Mouse (Mus musculus): ENCODE measurements around the gene Krt14. TPM values are rescaled to one million over a fixed set of nuclear protein-coding genes. Genes with fewer than 3 reads are reported as not detected.

Gene Krt14
- polyA plus RNA-seq (2012; rRNA removed; ENCODE audit: low replicate concordance), result 0.05 and 0.34 TPM in 2 replicates

DNA sequence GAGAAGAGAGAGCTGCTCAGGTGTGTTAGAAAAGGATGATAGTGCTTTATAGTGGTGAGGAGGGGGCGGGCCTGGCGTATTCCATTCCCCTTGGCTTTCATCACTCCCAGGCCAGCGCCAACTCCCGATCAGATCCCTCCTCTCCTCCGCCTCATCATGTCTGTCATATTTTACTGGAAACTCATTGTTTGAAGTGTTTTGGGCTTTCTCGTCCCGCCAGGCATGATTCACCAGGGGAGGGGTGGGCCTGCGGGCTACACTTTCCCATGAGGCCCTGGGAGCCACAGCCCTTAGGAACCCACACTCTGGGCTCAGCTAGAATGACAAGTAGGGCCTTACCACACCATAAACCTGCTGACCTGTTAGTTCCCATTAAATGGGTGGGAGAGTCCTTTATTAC, at the start of gene Krt14:
Gene Krt14 (minus strand): TSS at position 51 of the 400 bp plus-strand sequence.

DNA sequence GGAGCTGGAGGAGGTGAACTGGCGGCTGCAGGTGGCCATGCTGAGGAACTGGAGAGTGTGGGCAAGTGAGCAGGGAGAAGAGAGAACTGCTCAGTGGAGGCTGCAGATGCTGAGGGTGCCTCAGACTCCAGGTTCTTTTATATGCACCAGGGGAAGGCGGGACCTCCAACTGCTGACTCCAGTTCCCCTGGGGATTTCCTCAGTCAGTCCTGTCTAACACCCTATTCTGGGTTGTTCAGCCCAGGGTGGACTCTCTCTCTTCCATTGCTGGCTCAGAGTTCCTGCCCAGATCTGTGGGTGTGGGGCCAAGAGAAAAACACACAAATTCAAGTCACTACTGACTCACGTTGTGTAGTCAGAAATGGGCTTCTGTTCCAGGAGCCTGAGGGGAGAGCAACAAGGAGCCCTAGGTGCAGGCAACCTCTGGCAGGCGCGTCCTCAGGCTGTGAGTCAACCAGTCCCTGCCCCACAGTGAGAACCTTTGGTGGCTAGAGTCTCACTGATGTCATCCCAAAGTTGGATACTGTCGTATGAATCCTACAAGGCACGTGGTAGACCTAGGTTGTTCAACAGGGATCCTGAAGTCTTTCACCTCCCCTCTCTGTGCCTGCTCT, 41.6 kb upstream of the Krt14 start, which contains the start of gene Krt16:
Gene Krt16 (minus strand): TSS at position 51 of the 614 bp plus-strand sequence.

DNA sequence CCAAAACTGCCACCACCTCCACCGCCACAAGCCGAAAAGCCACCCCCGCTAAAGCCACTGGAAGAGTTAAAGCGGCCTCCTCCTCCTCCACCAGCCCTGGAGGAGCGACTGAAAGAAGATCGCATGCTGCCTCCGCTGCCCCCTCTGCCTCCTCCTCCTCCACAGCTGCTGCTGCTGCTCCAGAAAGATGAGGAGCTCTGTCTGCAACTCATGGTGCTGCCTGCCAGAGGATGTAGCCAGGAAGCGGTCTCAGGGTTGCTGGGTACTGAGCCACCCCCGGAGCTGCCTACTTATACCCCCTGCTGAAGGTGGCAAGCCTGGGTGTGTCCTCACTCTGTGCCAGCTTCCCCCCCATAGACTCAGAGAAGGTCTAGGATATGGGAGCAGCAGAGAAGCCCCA, 14.4 kb downstream of the Krt14 start, which contains the start of gene Krt9:
Gene Krt9 (minus strand): TSS at position 255 of the 400 bp plus-strand sequence.

Other genes starting within 250 kb of the Krt14 start
- not detected in 2 replicates for gene Krtap29-1, start 228.5 kb downstream of the Krt14 start, polyA plus RNA-seq (2012; rRNA removed; ENCODE audit: low replicate concordance)
- not detected in 2 replicates for gene Krtap16-1, start 221.0 kb downstream of the Krt14 start, polyA plus RNA-seq (2012; rRNA removed; ENCODE audit: low replicate concordance)
- not detected in 2 replicates for gene Krtap17-1, start 213.6 kb downstream of the Krt14 start, polyA plus RNA-seq (2012; rRNA removed; ENCODE audit: low replicate concordance)
- gene Krt33a, start 191.3 kb downstream of the Krt14 start, polyA plus RNA-seq (2012; rRNA removed; ENCODE audit: low replicate concordance), result not detected in 2 replicates
- not detected in 2 replicates for gene Krt33b, start 177.7 kb downstream of the Krt14 start, polyA plus RNA-seq (2012; rRNA removed; ENCODE audit: low replicate concordance)
- gene Krt34, start 166.0 kb downstream of the Krt14 start, polyA plus RNA-seq (2012; rRNA removed; ENCODE audit: low replicate concordance), result not detected in 2 replicates
- gene Krt31, start 157.0 kb downstream of the Krt14 start, polyA plus RNA-seq (2012; rRNA removed; ENCODE audit: low replicate concordance), result 0.09 and 0.17 TPM in 2 replicates
- 0.18 TPM in 1 of 2 replicates, not detected in the other for gene Krt32, start 119.3 kb downstream of the Krt14 start, polyA plus RNA-seq (2012; rRNA removed; ENCODE audit: low replicate concordance)
- gene Krt35, start 111.3 kb downstream of the Krt14 start, polyA plus RNA-seq (2012; rRNA removed; ENCODE audit: low replicate concordance), result not detected in 2 replicates
- gene Krt36, start 101.9 kb downstream of the Krt14 start, polyA plus RNA-seq (2012; rRNA removed; ENCODE audit: low replicate concordance), result 0.11 TPM in 1 of 2 replicates, not detected in the other
- gene Krt13, start 86.0 kb downstream of the Krt14 start, polyA plus RNA-seq (2012; rRNA removed; ENCODE audit: low replicate concordance), result 0.24 and 2.1 TPM in 2 replicates
- 0.12 and 0.37 TPM in 2 replicates for gene Krt15, start 71.6 kb downstream of the Krt14 start, polyA plus RNA-seq (2012; rRNA removed; ENCODE audit: low replicate concordance)
- gene Krt19, start 58.9 kb downstream of the Krt14 start, polyA plus RNA-seq (2012; rRNA removed; ENCODE audit: low replicate concordance), result 1,125 and 1,286 TPM in 2 replicates
- gene Krt9, start 14.3 kb downstream of the Krt14 start, polyA plus RNA-seq (2012; rRNA removed; ENCODE audit: low replicate concordance), result not detected in 2 replicates
- not detected in 2 replicates for gene Krt16, start 41.4 kb upstream of the Krt14 start, polyA plus RNA-seq (2012; rRNA removed; ENCODE audit: low replicate concordance)
- 0.13 and 0.21 TPM in 2 replicates for gene Krt17, start 53.5 kb upstream of the Krt14 start, polyA plus RNA-seq (2012; rRNA removed; ENCODE audit: low replicate concordance)
- not detected in 2 replicates for gene Krt42, start 62.3 kb upstream of the Krt14 start, polyA plus RNA-seq (2012; rRNA removed; ENCODE audit: low replicate concordance)
- 94.6 and 104 TPM in 2 replicates for gene Eif1, start 112.3 kb upstream of the Krt14 start, polyA plus RNA-seq (2012; rRNA removed; ENCODE audit: low replicate concordance)
- gene Gast, start 126.9 kb upstream of the Krt14 start, polyA plus RNA-seq (2012; rRNA removed; ENCODE audit: low replicate concordance), result 1.2 and 240 TPM in 2 replicates
- 3.5 and 3.6 TPM in 2 replicates for gene Hap1, start 148.6 kb upstream of the Krt14 start, polyA plus RNA-seq (2012; rRNA removed; ENCODE audit: low replicate concordance)
- 369 and 374 TPM in 2 replicates for gene Jup, start 190.2 kb upstream of the Krt14 start, polyA plus RNA-seq (2012; rRNA removed; ENCODE audit: low replicate concordance)
- gene P3h4, start 207.3 kb upstream of the Krt14 start, polyA plus RNA-seq (2012; rRNA removed; ENCODE audit: low replicate concordance), result 10.5 and 15.2 TPM in 2 replicates
- gene Fkbp10, start 208.1 kb upstream of the Krt14 start, polyA plus RNA-seq (2012; rRNA removed; ENCODE audit: low replicate concordance), result 10.9 and 14.3 TPM in 2 replicates
- 5.7 and 20.7 TPM in 2 replicates for gene Nt5c3b, start 234.3 kb upstream of the Krt14 start, polyA plus RNA-seq (2012; rRNA removed; ENCODE audit: low replicate concordance)
- not detected in 2 replicates for gene Klhl10, start 234.4 kb upstream of the Krt14 start, polyA plus RNA-seq (2012; rRNA removed; ENCODE audit: low replicate concordance)

Measured in duodenum, adult 2 months (tissue).